Mouse (Mus musculus) gastrocnemius, adult 8-10 months (tissue): ENCODE measurements around the gene Cxadr. TPM values are rescaled to one million over a fixed set of nuclear protein-coding genes. Genes with fewer than 3 reads are reported as not detected.

Source experiments
- DNase-seq, 2 experiments: peaks; one replicate each; pipeline ENCODE4 v3.0.0; 2022; ENCODE audit warnings: low spot score in 2 of 2
- total RNA-seq, 4 experiments: library from RNA; stranded (reverse); gene quantifications; 2 replicates each; pipeline ENCODE4 v1.2.4; 2022

Cxadr gene
- total RNA-seq: 1 to 10 TPM in 1 of 4 experiments, under 1 TPM in 3; 0.34 to 1.0 (median 0.53) TPM

DNA sequence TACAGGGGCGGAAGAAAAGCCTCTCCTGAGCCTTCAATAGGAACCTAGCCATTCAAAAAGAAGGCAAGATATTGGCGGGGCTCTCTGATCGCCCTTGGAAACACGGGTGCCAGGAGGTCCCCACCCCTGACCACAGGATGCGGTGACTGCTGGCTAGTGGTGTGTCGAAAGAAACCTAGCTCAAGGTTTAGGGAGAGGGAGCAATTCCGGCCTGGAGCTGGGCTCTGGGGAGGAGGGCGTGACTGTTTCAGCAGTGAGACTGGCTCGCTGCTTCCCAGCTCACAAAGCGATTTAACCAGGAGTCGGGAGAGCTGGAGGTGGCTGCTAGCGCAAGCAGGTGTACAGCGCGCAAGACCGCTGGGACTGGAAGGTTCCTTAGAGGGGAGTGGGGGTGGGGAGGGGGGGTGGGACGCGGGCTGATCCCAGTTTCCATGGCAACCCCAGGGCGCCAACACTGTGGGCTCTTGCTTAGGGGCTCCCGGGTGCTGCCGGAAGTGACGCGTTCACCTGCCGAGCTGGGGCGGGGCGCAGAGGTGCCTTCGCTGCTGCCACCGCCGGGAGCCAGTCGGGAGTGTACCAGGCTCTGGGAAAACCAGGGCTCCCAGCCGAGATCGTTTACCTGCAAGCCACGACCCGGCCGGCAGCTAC is at the start of gene Cxadr:
Gene Cxadr, plus strand, starts transcription at position 307 of the 648 bp plus-strand sequence.
- DNase-seq: peak in 1 of 2 experiments; percentile 30

DNA sequence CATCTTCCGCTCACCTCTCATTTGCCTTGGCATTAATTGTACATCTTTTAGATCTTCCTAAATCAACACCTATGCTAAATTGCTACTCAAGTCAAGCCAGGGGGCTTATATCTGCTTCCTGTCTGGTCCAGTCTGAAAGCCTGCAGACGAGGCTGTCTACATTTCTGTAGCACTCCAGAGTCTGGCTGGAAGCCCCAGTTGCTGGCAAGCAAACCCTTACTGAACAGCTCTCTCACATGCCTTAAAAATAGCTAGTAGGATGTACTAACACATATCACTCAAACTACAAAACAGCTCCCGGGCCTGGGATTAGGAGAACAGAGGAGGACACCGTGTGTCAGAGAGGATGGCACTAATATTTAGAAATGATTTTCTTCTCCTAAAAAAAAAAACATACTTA is 42.3 kb upstream of the Cxadr start:
- DNase-seq: peak in 1 of 2 experiments; percentile 51

DNA sequence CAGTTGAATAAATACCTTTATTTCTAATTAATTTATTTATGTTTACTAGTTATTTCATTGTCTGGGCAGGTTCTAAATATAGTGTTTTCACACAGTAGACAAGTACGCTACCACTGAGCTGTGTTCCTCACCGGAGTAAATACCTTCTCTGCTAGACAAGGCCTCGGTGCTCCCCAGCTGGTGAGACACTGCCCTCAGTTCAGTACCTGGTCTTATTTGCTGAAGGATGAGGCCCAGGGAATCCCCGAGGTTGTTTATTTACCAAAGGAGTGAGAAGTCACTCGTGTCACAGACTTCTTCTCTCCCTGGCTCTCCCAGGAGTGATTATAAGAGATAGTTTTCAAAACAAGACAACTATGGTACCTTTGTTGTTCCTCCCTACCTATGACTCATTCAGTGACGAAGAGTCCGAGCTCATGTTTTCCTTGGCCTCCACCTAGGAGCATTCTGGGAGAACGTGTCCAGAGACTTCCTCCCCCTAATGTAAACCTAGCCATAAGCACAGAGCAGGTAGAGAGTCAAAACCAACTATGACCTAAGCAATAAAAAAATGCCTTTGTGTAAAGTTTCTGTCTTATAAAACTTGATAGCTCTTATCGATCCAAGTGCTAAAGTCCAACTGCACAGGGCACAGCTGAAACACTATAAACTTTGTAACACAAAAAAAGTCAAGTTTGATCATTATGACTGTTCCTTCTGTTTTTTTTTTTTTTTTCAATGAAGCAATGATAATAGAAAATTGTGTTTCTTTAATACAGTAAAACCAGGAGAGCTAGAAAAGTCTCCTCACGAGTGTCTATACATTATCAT is 41.0 kb upstream of the Cxadr start:
- no peak for DNase-seq

DNA sequence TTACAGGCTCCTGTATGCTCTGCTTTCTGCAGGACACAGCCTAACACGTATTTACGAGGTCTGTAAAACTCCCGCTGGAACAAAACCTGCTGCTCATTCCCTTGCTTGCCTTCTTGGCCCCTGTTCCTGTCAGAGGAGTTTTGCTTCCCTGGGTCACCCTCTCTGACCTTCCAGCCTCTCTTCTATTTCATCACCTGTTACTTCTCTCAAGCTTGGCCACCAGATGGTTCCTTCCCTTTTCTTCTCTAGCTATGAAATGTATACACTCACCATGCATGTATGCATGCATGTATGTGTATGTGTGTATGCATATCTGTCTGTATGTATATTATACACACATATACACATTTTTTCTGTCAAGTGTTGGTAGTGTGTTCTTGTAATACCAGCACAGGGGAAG is 39.8 kb upstream of the Cxadr start:
- no peak for DNase-seq

DNA sequence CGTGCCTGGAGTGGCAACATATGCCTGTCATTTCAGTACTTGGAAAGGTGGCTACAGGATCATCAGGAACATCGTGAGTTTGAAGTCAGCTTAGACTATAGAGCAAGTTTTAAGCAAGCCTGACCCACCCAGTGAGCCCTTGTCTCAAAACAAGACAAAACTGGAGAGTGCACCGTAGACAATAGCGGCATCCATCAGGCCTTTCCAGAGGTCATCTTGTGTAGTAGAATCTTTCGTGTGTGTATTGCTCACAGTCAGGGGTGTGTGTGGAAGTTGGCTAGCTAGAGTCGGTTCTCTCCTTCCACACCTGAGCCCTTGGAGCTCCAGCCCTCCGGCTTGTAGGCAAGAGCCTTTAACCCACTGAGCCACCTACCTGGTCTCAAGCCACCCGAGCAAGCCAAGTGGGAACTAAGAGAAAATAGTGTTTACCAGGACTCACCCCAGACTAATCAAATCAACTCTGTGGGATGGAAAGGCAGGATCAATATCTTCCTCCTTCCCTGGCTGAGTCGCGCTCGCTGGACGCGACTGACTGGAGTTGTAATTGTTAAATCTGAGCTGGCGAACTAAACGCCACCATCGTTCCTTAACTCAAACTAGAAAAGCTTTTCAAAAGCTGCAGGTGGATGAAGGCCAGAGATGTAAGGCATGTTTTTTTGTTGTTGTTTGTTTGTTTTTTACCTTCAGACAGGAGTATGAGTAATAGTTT is 36.7 kb upstream of the Cxadr start:
- no peak for DNase-seq

DNA sequence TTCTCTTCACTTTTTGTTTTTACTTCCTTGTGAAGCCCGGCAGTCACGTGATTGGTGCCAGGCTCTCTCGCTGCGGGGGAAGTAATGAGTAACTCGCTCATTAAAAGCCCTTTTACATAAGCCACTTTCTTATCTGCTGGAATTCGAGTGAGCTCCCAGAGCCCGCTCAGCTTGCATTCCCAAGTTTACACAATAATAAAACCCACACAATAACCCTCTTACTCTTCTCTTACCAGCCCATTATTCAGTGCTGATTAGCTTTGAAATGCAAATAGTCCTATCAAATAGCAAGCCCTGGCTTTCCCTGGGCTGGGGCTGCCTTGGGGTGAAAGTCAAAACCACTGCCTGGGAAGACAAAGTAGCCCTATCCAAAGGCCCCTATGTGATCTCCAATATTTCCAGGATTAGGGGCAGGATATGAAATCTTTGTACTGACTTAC is 36.1 kb upstream of the Cxadr start:
- DNase-seq: peak in 1 of 2 experiments; percentile 21

DNA sequence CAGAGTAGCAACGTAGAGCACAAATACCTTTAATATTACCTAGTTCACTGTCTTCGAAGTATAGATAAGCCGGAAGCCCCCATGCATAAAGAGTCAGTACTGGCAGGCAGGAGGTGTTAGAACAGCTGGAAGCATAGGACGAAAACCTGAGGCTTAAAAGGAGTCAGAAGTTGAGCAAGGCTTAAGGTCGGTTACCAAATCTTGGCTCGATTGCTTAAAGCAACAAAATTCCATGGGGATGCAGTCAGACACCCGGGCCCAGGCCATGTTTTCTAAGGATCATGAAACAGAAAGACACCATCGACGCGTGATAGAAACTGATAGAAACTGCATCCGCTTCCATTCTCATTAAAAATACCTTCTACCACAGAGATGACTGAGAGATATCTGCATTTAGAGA is 35.5 kb upstream of the Cxadr start:
- DNase-seq: no peak

DNA sequence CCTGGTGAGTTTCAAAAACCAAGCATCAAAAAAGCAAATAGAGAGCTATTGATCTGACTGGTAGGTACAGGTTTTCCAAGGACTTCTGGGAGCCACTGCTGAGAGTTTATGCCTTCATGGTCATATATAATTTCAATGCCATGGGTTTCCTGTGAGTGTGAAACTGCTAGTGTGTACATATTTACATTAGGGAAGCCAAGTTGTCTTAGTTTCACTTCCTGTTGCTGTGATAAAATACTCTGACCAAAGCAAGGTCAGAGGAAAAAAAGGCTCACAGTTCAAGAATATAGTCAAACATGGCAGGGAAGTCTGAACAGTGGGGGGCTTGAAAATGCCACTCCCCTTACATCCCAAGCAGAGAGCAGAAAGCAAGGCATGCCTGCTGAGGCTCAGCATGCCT is 33.8 kb upstream of the Cxadr start:
- no peak for DNase-seq

DNA sequence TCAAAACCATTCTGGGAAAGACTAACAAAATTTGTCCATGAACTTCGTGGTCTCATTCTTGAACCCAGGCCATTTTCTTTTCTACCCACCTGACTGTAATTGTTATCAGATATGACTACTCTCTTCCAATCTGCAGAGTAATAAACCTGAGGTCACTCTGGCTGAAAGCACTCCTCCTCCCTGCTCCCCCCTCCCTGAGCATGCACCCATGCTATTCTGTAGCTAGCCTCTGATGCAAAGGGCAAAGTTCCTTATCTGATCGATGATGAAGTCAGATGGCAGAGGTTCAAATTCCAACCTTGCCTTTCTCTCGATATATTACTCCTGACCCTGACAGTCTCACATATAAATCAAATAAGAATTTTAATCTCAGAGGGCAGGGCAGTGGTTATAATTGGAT is 33.1 kb upstream of the Cxadr start:
- DNase-seq: no peak

DNA sequence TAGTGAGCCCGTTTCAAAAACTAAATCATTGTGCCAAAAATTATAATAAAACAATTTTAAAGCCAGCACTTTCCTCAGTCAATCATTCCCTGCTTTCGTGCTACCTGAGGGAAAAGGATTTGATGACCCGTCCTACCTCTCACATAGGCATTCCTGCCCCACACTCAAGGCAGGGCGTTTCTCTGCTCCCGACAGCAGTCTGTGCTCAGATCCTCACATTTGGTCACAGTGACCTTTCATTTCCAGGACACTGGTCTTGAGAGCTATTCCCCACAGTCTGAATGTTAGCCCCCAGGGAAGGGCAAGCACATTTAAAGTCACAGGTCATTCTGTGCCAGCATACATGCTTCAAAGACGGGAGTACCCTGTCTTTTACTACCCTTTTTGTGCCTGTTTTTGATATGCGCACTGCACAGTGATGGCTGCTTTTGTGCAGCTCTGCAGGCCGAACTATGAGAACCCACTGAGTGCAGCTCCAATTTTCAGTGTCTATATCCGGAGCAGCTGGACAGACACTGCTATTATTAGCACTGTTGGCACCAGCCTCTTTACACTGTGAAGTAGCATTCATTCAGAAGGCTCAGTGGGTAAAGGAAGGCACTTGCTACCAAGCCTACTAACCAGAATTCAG is 26.3 kb upstream of the Cxadr start:
- DNase-seq: peak; percentile 21 to 23

DNA sequence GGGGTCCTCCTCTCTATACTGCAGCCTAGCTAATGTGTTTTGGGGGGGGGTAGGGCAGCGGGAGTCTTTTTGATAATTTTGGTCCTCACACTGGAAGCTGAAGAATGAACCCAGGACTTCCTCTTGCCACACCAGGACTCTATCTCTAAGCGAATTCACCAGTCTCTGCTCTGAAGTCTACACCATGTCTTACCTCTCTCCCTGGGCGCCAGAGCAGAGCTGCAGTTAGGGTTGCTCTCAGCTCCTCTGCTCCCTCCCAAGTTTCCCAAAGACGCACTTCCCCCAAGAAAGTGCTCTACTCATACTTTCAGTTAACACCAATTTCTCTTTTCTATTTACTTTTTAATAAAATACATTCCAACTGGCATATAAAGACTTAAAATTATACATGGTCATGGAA is 23.7 kb upstream of the Cxadr start:
- DNase-seq: no peak

DNA sequence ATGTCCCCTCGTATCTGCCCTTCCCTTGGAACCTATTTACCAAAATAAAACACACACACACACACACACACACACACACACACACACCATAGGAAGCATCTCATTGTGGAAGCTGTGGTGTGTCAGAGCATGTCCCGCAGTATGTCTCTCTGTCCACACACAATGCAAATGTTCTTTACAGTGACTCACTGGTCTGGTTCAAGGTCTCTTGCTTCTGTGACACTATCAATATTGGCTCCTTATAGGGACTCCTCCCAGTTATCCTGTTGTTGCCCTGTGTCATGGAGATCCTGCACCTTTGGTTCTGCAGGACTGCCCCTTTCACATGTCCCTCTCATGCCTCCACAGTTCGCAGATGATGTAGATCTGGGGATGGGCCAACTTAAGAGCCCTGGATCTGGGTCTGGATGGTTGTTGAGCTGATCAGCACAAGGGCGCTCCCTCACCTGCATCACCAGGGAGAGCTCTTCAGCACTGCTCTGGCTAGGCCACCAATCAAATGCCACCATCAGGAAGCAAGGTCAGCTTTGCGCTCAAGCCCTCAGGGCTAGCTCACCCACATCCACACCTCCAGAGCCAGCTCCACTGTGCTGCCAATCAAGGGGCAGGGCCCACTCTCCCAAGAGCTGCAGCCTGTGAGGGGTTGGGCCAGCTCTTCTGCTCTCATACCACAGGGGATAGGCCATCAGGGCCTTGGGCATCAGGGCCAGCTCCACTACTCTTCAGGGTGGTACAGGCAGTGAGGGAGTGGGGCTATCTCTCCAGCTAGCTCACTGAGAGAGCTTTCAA is 21.0 kb upstream of the Cxadr start:
- DNase-seq: no peak

DNA sequence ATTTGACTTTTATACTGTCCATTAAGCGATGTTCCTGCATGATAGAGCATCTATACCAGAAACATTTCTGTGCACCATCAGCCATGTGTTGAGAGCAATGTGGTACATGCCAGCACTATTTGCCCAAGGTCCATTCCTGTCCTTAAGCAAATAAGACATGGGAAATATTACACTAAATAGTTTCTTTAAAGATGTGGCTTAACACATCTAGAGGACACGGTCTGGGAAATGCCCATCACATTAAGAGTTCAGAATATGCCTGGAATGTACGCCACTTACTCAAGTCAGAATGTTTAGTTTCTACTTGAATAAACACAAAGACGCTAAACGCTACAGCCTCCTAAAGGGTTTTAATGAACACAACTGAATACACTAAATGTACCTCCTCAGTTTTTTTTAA is 18.1 kb upstream of the Cxadr start:
- no peak for DNase-seq

DNA sequence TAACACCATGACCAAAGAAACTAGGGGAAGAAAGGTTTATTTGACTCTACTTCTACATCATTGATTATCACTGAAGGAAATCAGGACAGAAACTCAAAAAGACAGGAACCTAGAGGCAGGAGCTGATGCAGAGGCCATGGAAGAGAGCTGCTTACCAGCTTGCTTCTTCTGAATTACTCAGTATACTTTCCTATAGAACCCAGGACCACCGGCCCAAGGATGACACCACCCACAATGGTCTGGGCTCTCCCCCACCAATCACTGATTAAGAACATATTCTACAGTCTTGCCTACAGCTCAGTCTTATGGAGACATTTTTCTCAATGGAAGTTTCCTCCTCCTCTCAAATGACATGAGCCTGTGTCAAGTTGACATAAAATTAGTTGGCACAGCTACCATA is 7.2 kb upstream of the Cxadr start:
- DNase-seq: no peak

DNA sequence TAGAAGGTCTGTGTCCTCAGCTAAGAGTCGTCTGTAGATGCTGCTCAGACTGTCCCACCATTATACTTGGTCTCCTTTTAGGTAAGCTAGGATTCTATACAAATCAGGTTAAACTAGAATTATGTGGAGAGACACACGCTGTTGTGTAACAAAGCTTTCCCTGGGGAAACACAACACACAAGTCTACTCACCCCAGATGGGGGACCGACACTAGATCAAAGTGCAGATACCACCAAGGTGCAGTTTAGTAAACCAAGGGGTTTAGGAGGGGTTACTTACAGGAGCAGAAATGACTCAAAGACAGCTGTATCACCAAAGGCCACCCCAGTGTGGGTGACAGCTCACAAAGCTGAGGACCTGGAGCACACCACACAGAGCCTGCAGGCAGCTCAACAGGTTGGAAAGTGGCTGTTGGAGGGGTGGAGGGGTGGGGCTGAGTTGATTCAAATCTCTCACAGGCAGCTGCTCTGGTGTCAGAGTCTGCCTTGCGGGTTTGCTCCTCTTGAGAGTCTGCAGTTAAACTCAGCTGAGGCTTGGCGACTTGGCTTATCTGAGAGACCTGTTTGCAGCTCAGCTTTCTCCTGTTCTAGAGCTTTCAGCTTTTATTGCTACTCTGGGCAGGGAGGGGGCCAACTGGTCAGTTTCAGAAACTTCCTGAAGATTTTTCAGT is 6.5 kb upstream of the Cxadr start:
- DNase-seq: no peak

DNA sequence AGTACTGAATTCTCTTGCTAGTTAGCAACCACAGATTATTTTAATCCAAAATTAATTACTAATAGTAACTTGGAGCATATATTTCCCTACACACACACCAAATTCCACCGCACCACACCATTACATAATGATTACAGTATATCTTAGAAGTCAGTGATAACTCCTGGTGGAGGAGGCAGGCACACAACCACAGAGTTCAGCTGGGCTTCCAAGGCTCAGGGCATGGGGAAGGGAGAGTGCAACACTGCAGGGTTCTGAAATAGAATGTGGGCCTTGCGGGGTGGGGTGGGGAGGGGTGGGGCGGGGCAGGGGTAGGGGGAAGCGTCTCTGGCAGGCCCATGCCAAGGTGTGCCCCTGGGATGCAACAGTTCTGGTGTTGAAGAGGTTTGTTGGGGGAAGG is 5.7 kb upstream of the Cxadr start:
- no peak for DNase-seq

DNA sequence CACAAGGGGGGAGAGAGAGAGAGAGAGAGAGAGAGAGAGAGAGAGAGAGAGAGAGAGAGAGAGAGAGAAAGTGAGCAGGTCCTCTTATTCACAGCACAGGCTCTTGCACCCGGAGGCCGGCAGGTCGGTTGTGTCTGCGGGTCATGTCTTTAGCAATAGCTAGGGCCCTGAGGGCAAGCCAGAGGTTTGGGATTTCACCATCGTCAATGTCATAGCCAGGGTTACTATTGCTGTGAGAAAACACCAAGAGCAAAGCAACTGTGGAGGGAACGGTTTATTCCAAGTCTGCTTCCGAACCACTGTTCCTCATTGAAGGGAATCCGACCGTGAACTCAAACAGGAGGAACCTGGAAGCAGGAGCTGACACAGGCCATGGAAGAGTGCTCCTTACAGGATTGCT is 5.2 kb upstream of the Cxadr start:
- no peak for DNase-seq

DNA sequence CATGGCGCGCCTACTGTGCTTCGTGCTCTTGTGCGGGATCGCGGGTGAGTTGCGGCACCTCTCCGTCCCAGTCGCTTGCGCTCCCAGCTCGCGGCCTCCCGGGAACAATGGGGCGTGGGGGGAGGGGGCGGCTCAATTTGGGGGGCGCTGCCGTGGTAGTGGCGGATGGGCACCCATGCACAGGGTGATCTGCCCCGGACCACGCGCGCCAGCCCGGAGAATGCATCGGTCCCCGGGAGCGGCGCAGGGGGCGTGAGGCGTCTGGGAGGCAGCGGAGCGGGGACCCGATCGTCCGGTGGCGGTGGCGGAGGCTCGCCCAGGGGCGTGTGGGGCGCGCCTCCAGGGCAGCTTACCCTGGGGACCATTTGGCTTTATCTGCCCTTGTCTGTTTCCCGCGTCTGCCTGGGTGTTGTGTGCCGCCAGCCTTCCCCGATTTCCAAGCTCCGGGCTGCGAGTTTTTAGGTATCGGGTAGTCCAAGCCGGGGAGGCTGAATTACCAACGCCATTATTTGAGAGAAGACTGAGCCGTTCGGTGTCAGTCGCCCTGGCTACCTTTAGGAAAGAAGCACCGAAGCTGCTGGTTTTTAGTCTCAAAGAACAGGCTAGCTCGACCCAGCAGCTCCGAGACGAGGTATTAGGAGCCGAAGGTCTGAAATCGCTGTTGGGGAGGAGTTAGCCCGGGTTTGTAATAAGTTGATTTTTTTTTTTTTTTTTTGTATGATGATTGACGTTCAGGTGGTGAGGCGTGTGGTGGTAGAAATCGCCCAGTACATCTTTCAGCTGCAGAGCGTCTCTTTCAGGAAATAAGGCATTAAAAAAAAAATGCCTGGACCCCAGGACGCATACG is 765 bp downstream of the Cxadr start:
- DNase-seq: peak in 1 of 2 experiments; percentile 4

DNA sequence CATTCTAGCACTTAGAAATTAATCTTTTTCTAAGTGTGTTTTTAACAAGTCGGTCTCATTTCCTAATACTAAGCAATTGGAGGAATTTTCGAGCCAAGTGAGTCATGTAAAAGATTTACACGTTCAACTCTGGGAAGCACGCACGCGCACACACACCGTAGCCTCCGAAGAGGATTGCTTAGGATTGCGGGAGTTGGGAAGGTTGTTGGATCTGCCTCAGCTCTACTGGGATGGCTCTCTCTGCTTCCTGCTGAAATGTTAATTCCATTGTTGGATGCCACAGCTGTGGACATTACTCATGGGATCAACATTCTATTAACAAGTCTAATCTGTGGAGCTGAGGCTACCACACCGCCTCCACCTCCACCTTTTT is 1.4 kb downstream of the Cxadr start:
- DNase-seq: no peak
